Mouse (Mus musculus) G1E (cell line): ENCODE measurements around the gene Ccdc38.

Experiments
- CTCF ChIP-seq: IDR thresholded peaks from 2 replicates; pipeline ENCODE4 v1.5.1; 2012; ENCODE audit warnings: low read depth, low read length, inconsistent platforms, mixed read lengths
- GATA1 ChIP-seq: IDR thresholded peaks from 2 replicates; pipeline ENCODE4 v1.6.1; 2012; ENCODE audit warnings: borderline replicate concordance, low read length, inconsistent platforms, mixed read lengths
- GATA2 ChIP-seq: IDR thresholded peaks from 2 replicates; pipeline ENCODE4 v1.6.1; 2012; ENCODE audit warnings: low read depth, low read length, inconsistent platforms, borderline replicate concordance
- TAL1 ChIP-seq: conservative IDR thresholded peaks from 2 replicates; pipeline ENCODE4 v1.6.1; 2012; ENCODE audit warnings: low read depth, low read length, inconsistent platforms, mixed read lengths

DNA sequence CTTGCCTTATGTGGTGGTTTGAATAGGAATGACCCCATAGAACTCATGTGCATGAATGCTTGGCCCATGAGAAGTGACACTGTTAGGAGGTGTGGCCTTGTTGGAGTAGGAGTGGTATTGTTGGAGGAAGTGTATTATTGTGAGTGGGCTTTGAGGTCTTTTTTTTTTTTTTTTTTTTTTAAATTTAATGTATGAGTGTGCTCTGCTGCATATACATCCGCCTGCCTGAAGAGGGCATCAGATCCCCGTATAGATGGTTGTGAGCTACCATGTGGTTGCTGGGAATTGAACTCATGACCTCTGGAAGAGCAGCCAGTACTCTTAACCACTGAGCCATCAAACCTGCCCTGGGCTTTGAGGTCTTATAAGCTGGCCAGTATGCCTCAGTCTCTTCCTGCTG, 31.8 kb downstream of the Ccdc38 start:
- no peak for TF ChIP-seq CTCF
- TF ChIP-seq GATA1 = no peak
- no peak for TF ChIP-seq TAL1
- no peak for TF ChIP-seq GATA2
